Mouse (Mus musculus): ENCODE data around the gene Ccr1.
"Not testable (repeated sequence)": the region's sequence is repeated elsewhere in the genome, so short reads cannot be mapped to it uniquely, and the experiment has no call there.

- TF ChIP-seq POLR2A (IDR thresholded peaks at IDR 0.05; ENCODE audit: borderline replicate concordance, low read depth, low read length); CTCF (IDR thresholded peaks at IDR 0.05; ENCODE audit: low read depth, low read length): not testable (repeated sequence)
These were observed 1.5 kb downstream of the Ccr1 start for GRCm38 (mm10) chr9:123966858-123967495.
